Mouse (Mus musculus) megakaryocyte progenitor cell, adult 5-6 weeks (primary cell): Measurements from ENCODE around the gene Ascl1. TPM values are rescaled to one million over a fixed set of nuclear protein-coding genes. Genes with fewer than 3 reads are reported as not detected.

Experiments used
- ATAC-seq: replicated peaks from 2 replicates; pipeline ENCODE4 v1.8.0; 2016; ENCODE audit warnings: mild to moderate bottlenecking, moderate TSS enrichment, inconsistent platforms; ENCODE audit not compliant: poor library complexity
- total RNA-seq, 2 experiments: library from RNA; stranded (forward) in 1 of 2; stranded (reverse) in 1 of 2; fragments of 157-497, 149-512 nt in 1 of 2; fragments of 200-1000 nt in 1 of 2; gene quantifications; 2 replicates each; pipeline versions ENCODE4 v1.2.3 to v1.2.4; 2015 to 2017

Ascl1 gene
- total RNA-seq, 2 experiments from 2014 or later, result not detected

DNA sequence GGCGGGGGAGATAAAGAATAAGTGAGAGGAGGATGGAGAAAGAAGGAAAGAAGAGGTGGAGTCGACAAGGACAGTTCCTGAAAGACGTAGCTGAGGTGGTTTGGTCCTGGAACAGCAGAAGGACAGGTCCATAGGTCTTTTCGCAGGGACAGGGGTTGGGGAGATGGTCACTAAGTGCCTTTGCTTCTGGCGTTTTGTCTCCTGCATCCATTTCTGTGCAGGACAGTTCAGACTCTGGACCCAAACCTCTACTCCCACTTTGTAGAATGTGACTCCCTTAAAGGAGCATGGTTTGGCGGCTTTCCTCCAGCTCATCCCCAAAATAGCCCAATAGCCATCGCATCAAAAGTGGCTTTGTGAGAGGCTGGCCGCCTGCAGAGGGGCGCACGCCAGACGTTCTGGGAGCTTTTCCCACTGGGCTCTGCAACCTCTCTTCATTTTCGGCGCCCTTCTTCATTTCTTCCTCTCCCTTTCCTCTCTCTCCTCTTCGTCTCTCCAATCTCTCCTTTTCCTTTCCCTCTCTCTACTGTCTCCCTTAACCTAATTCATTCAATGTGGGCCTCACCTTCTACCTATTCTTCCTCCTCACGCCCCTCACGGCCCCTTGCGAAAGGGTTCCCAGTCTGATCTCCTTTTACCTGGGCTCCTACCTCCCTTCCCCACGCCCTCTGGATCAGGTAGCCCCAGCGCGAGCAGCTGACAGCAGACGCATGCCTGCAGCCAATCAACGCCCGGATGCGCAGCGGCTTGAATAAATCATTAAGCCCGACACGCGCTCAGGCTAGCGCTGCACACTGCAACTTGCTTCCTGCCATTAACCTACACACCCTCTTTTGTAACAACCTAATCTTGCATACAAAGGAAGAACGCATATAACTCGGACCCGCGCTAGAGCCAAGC lies 7.5 kb downstream of the Ascl1 start:
- no peak for ATAC-seq

DNA sequence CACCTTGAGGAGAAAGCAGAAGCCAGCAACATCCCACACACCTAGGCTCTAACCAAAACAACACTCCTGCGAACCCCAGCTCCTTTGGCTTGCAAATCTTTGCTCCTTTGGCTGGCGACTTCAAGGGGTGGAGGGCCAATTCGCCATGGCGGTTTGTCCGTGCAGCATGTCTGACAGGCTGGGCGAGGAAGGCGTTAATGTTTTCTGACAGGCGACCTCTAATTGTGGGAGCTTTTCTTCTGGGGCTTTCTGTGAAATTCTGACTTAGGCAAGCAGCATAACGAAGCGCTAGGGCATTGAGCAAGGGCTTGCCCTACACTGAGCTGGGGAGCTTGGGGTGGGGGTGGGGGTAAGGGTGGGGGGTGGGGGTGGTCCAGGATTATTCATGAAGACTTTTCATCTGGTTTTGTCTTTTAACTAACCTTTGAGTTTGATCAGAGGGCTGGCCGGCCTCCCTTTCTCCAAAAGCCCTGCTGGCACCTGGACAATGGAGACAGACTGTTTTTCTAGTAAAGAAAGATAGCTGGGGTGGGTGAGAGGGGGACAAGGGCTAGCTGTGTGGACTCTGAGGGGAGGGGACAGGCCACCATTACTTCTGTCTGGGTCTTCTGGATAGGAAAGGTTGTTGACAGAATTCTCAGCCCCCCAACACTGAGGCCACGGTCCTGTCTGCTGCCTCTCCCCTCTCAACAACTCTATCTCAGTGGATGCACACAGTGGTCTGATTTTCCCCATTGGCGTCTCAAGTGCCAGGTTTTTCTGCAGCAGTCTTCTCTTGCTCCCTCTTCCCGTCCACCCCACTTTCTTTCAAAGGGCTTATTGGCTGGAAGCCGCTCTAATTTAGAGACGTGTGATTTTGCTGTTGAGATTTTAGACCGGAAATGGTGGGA lies 8.4 kb downstream of the Ascl1 start:
- ATAC-seq, result no peak

DNA sequence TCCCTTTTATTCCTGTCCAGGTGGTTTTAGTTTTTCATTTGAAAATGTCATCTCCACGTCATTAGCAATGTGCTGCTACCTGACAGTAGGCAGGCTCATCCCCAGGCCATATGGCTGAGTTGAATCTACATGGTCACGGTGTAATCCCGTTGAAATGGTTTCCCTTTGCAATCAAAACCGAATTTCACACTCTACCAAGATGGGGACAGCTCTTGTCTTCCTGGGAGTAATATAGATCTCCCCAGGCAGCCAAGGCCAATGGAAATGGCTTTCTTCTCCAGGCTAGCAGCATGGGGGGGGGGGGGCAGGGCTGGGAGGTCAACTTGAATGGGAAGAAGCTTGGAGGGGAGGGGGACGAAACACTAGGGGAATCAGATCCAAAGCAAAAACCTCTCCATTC lies 15.6 kb downstream of the Ascl1 start:
- no peak for ATAC-seq

DNA sequence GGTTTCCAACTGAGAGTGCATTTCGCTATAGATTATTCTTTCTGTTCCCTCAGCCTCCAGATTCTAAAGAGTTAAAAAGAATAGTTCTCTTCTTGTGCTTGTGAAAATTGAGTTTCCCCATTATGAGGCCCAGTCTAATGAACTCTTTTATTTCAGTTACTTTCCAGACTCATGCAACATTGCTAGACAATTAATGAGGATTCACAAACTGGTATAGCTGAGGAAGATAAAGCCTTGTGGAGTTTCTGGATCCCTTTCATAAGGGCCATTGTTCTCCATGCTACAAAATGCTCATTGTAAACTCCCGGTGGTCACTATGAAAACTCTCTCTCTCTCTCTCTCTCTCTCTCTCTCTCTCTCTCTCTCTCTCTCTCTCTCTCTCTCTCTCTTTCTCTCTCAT lies 18.5 kb downstream of the Ascl1 start:
- ATAC-seq, result no peak

DNA sequence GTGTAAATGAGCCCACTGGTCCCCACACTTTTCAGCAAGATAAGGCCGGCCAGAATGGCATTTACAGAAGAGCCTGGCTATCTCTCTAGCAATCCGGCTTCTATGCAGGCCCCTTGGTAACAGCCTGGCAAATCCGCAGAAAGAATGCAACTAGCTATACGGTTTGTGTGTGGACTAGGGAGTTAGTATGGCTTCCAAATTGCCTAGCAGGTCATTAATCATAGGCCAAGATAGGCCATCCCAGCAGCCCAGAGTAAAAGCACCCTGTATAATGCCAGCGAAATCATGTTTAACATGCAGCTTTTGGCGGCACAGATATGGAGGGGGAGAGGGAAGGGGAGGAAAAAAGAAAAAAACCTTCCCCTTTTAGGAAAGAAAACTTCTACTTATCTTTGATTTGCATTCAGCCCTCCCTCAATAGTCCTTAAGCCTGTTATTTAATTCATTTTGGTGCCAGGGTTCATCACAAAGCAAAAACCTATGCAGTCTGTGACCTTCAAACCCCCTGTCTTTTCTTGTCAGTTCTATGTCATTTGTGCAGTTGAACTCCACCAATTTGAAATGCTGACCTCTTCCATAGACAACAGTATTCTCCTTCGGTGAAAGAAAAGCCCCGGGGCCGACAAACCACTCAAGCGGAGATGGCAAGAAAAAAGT lies 19.9 kb downstream of the Ascl1 start:
- ATAC-seq, result no peak

DNA sequence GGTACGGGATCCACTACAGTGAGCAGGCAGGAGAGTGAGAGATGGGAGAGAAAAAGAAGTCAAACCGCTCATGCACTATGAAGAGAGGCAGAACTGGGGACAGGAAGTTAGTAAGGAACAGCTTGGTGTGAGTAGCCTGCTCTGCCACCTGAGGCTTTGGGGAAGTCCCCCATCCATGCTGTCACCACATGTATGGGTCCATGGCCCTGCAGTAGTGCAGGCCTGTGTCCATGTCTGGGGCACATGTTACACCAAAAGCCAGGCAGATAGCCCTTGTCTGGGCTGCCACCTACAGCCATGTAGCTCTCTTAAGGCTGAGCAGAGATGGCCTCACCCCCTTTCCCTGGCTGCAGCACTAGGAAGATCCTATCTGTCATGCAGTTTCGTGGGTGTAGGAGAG lies 42.7 kb downstream of the Ascl1 start:
- no peak for ATAC-seq

DNA sequence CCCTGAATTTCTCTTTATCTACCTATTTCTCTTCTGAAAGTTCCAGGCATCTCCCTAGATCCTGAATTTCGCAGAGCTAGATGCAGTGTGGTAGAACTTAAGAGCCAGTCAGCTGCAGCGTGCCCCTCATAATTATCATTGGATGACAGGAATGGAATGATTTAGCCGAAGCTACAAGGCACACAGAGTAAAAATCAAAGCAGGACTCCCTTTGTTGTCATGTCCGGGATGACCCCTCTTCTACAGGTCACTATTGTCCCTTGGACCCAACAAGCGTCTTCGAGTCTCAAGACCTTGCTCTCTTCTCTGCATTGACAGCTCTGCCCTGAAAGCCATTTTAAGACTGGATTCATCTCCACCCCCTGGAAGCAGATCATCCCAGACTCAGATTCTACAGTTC lies 44.1 kb downstream of the Ascl1 start:
- ATAC-seq, result no peak

DNA sequence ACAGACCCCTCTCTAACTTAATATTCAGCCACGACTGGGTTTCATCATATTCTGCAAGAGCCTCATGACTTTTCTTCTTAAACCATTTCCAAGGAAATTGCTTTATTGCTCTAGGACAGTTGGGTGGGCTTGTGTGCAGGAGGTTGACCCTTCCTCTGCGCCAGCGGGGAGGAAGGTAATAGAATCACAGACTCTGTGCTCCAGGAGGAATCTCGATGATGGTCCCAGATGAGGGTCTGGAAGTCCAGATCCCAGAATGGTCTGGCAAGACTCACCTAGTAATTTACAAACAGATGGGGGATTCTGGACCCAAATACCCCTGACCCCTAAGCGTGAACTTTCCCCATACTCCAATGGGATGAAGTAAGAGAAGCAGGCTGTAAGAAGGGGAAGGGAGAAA lies 45.2 kb downstream of the Ascl1 start:
- no peak for ATAC-seq

DNA sequence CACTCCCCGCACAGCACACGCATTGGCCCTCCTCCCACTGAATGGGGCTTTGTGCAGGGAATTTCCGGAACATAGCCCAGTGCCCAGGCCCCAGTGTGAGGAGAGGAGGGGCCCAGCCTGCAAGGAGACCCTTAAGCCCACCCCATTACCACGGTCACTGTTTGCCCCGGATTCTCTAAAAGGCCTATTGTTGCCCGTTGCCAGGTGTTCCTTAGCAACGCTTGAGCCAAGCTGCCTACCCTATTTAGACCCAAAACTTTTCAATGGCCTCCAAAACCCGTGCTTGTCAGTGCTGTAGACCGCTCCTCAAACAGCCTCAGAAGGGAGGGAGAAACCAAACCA lies 45.7 kb downstream of the Ascl1 start:
- ATAC-seq, result no peak

DNA sequence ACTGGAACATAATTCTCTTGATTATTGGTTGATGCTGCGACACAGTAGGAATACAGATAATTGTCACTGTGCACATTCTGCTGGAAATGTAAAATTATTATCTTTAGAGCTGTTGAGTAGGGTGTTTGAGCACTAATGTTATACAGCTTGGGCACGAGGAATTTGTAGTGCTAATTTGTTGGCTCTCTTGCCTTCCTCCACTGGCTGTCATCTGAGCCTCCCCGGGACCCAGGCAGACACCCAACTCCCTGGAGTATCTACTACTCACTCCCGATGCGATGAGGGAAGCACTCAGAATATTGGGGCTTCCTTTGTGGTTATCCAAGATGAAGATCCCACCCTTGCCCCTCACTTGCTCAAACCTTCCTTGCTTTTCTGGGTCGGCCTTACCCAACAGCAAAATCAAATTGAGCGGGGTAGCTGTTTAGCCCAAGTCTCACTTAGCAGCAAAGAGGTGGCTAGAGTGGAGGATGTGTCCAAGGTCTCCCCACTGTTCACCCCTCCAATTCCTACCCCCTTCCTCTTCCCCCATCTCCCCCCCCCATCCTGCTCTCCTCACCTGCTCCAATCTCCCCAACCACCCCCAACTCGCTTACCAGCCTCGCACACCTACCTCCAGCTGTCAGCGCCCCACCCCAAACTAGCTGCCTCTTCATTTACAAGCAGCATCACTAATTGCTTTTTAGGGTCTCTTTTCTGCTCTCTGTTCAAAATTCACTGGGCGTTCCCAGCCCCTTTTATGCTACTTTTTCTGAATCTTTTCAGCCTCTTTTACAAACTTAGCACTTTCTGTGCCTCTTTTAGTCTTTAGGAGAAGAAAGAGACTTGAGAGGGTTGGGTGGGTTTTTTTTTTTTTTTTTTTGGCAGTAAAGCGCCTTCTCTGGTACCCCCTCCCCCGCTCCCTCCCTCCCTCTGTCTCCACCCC lies 46.4 kb downstream of the Ascl1 start:
- ATAC-seq, result no peak

DNA sequence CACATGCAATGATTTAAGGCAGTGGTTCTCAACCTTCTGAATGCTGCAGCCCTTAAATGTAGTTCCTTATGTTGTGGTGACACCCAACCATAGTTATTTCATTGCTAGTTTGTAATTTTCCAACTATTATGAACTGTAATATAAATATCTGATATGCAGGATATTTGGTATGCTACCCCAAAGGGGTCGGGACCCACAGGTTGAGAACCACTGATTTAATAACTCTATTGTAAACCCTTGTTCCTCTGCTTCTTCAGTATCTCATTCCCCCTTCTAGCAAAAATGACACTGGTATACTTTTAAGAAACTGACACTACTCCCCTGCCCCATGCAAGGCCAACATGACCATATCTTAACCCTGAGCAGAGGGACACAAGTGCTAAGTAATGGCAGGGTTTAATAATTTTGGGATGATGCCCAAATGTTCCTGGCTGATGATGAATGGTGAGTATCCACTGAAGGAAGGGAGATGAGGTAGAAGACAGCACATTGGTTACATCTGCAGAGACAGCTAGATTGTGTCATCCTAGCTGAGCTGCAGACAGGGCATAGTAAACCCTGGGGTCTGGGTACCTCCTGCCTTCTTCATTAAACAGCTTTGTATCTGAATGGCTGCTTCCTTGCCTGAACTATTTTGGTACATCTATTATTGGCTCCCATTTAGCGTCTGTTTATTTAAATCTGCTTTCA lies 47.2 kb downstream of the Ascl1 start:
- no peak for ATAC-seq

Other genes with a start within 250 kb of the Ascl1 start
- gene Pah, start 28.1 kb upstream of the Ascl1 start, total RNA-seq (2015), result not detected in 2 replicates
- not detected in 2 replicates for gene Pah, start 28.1 kb upstream of the Ascl1 start, total RNA-seq (2017)